21 mouse cellular contexts compared by ENCODE assay signal in the genomic region with DNA sequence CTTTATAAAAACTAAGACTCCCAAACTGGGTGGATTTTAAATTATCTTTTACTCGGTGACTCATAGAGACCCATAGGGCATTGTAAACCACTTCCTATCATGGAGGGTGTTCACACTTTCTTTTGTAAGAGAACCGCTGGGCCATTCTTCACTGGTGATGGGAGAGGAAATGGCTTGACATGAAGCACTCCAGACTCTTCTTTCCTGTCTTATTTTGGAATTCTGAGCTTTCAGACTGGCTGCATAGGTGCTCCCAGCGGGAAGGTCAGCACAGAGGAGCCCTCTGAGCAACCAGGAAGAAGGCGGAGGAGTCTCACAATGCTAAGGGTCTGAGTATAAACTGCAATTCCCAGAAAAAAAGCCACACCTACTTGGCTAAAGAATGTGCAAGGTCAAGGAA. TPM values are rescaled to one million over a fixed set of nuclear protein-coding genes. Genes with fewer than 3 reads are reported as not detected.
DNase-seq lines count a peak whose midpoint lies in the region; ATAC-seq and TF ChIP-seq lines count a peak whose summit lies in the region.
"Had no signal": no experiment of that assay in that cellular context is flagged by ENCODE, and none has a peak within 500 bp of the region (broad histone marks: within the 10 kb centered on the region; RNA-seq: fewer than 3 reads in every experiment).

No protein-coding gene starts in this region.

- intact Hi-C loops in gastrocnemius, adult 2 months (cut with DNase I), result loop anchor here (10.0 kb wide), 1 partner anchor 47 kb away; the partner anchor contains the start of gene Tmsb4x

- no peaks in the 10 kb centered on the region for H3K27me3 ChIP-seq in kidney, embryonic 14.5 days (ENCODE audit: control insufficient read depth, insufficient read depth, low read length)
- no peaks in the 10 kb centered on the region for H3K27me3 ChIP-seq in stomach, postnatal 0 days (ENCODE audit: control insufficient read depth, insufficient read depth, low read length)
- H3K27me3 ChIP-seq: embryonic facial prominence, embryonic 12.5 days; forebrain, embryonic 15.5 days; heart, embryonic 15.5 days had no signal

- no peak overlapping the region for H3K4me3 ChIP-seq in gastrocnemius, adult 2 months
- H3K4me3 ChIP-seq in kidney, embryonic 14.5 days (ENCODE audit: low read length), result no peak overlapping the region
- H3K4me3 ChIP-seq in stomach, postnatal 0 days (ENCODE audit: low read depth, low read length), result no peak overlapping the region
- H3K4me3 ChIP-seq: embryonic facial prominence, embryonic 12.5 days; forebrain, embryonic 15.5 days; heart, embryonic 15.5 days; hindbrain, embryonic 10.5 days; limb, embryonic 10.5 days; midbrain, embryonic 15.5 days had no signal

- no peak for TF ChIP-seq EP300 in stomach, postnatal 0 days (optimal IDR thresholded peaks at IDR 0.05)

- no peak for ATAC-seq in kidney, embryonic 14.5 days (ENCODE audit: low FRiP score, low TSS enrichment)
- no peak for ATAC-seq in stomach, postnatal 0 days (ENCODE audit: low FRiP score, low TSS enrichment)
- ATAC-seq: forebrain, embryonic 15.5 days; midbrain, embryonic 15.5 days had no signal

- no peaks in the 10 kb centered on the region for H3K4me1 ChIP-seq in kidney, embryonic 14.5 days (ENCODE audit: control insufficient read depth, insufficient read depth, low read length)
- H3K4me1 ChIP-seq in stomach, postnatal 0 days (replicated peaks; ENCODE audit: control insufficient read depth, insufficient read depth), result no peaks in the 10 kb centered on the region
- H3K4me1 ChIP-seq: embryonic facial prominence, embryonic 12.5 days; forebrain, embryonic 15.5 days; hindbrain, embryonic 10.5 days; limb, embryonic 10.5 days; midbrain, embryonic 15.5 days had no signal

- H3K36me3 ChIP-seq in kidney, embryonic 14.5 days (ENCODE audit: control insufficient read depth, insufficient read depth, low read length), result no peaks in the 10 kb centered on the region
- H3K36me3 ChIP-seq in stomach, postnatal 0 days (ENCODE audit: control insufficient read depth, insufficient read depth, low read length), result no peaks in the 10 kb centered on the region
- H3K36me3 ChIP-seq: embryonic facial prominence, embryonic 12.5 days; forebrain, embryonic 15.5 days; G1E; heart, embryonic 15.5 days; hindbrain, embryonic 10.5 days; limb, embryonic 10.5 days; midbrain, embryonic 15.5 days had no signal

- DNase-seq in gastrocnemius, adult 2 months, result no peak
- no peak for DNase-seq in gastrocnemius, postnatal 10 days
- DNase-seq in kidney, postnatal 14 days, result peak; percentile 10
- DNase-seq in ZHBTc4 (ENCODE audit: low read depth, low spot score), result peak; percentile 81
- peak; percentile 2 for DNase-seq in yolk sac, embryonic 10.5 days (ENCODE audit: low spot score)
- no peak for DNase-seq in right cerebral cortex, adult 18-20 months
- DNase-seq in stomach, postnatal 0 days (ENCODE audit: low spot score), result no peak
- DNase-seq: adrenal gland, postnatal 14 days; cerebellum, adult 18-20 months; lung, embryonic 14.5 days; retina, postnatal 1 day; thymus, adult 18-20 months had no signal

- no peak for TF ChIP-seq CTCF in gastrocnemius, adult 2 months (IDR thresholded peaks at IDR 0.05)
- no peak for TF ChIP-seq CTCF in stomach, postnatal 0 days (IDR thresholded peaks at IDR 0.05; ENCODE audit: low read depth)

- no peak overlapping the region for H3K4me2 ChIP-seq in kidney, embryonic 14.5 days (replicated peaks; ENCODE audit: low read depth, low read length)
- H3K4me2 ChIP-seq in stomach, postnatal 0 days (replicated peaks; ENCODE audit: low read depth), result no peak overlapping the region
- H3K4me2 ChIP-seq: embryonic facial prominence, embryonic 12.5 days; forebrain, embryonic 15.5 days; heart, embryonic 15.5 days; liver, embryonic 11.5 days; lung, embryonic 14.5 days; midbrain, embryonic 15.5 days had no signal

- no peaks in the 10 kb centered on the region for H3K9me3 ChIP-seq in kidney, embryonic 14.5 days (ENCODE audit: control insufficient read depth, low read length)
- no peaks in the 10 kb centered on the region for H3K9me3 ChIP-seq in stomach, postnatal 0 days (ENCODE audit: control insufficient read depth, low read length)
- H3K9me3 ChIP-seq: embryonic facial prominence, embryonic 12.5 days; forebrain, embryonic 15.5 days; G1E; heart, embryonic 15.5 days; hindbrain, embryonic 10.5 days; limb, embryonic 10.5 days; midbrain, embryonic 15.5 days had no signal

- H3K27ac ChIP-seq in gastrocnemius, adult 2 months, result peak overlapping the region; percentile 28; the same call in 1 of the 2 replicates
- no peak overlapping the region for H3K27ac ChIP-seq in kidney, embryonic 14.5 days (ENCODE audit: low read depth, low read length)
- no peak overlapping the region for H3K27ac ChIP-seq in stomach, postnatal 0 days (replicated peaks)
- H3K27ac ChIP-seq: embryonic facial prominence, embryonic 12.5 days; forebrain, embryonic 15.5 days; heart, embryonic 15.5 days; hindbrain, embryonic 10.5 days; limb, embryonic 10.5 days; midbrain, embryonic 15.5 days had no signal

- WGBS in kidney, embryonic 14.5 days, result 59% methylated on average over 4 of the region's 4 CpGs
- WGBS in stomach, postnatal 0 days, result 67% methylated on average over 4 of the region's 4 CpGs

- H3K9ac ChIP-seq in kidney, embryonic 14.5 days (ENCODE audit: low read depth, low read length), result no peak overlapping the region
- H3K9ac ChIP-seq in stomach, postnatal 0 days (ENCODE audit: low read length), result no peak overlapping the region
- H3K9ac ChIP-seq: embryonic facial prominence, embryonic 12.5 days; forebrain, embryonic 15.5 days; heart, embryonic 15.5 days; lung, embryonic 14.5 days; midbrain, embryonic 15.5 days had no signal

RNA-seq across cellular contexts. Expression of gene Tmsb4x, which starts 51.4 kb away (rescaled TPM):
- 100 to 1,000 TPM; 120 to 207 TPM for total RNA-seq in gastrocnemius, adult 2 months (2021)
- total RNA-seq in gastrocnemius, postnatal 10 days (2021), result 100 to 1,000 TPM; 492 to 589 TPM
- 2,072 and 3,120 TPM in 2 replicates for polyA plus RNA-seq in kidney, embryonic 14.5 days (2014; fragmentation: Nextera tagmentation; extraction: Ambion mirVana)
- polyA plus RNA-seq in stomach, postnatal 0 days (2015; fragmentation: Nextera tagmentation; extraction: Ambion mirVana), result 6,456 and 7,015 TPM in 2 replicates
- polyA plus RNA-seq: G1E had no signal

Comparison
In these comparisons a context has a peak if more than half of its experiments do, and no peak if none do; other contexts are left out.
1. DNase-seq: peak in kidney, postnatal 14 days (single experiment), ZHBTc4 (single experiment) and yolk sac, embryonic 10.5 days (single experiment); none in gastrocnemius, adult 2 months (single experiment), gastrocnemius, postnatal 10 days (single experiment), right cerebral cortex, adult 18-20 months (single experiment) and stomach, postnatal 0 days (single experiment).